17 mouse cellular contexts compared by ENCODE assay signal in genomic region chr6:54364406-54365136, GRCm38 (mm10). TPM values are rescaled to one million over a fixed set of nuclear protein-coding genes. Genes with fewer than 3 reads are reported as not detected.
A peak's percentile ranks its signal among the peaks of the same experiment; 100 is the strongest.
DNase-seq lines count a peak whose midpoint lies in the region; ATAC-seq and TF ChIP-seq lines count a peak whose summit lies in the region.
"Had no signal": no experiment of that assay in that cellular context is flagged by ENCODE, and none has a peak within 500 bp of the region (broad histone marks: within the 10 kb centered on the region; RNA-seq: fewer than 3 reads in every experiment).

No protein-coding gene starts in this region.

- no peak for TF ChIP-seq EP300 in heart, postnatal 0 days (IDR thresholded peaks at IDR 0.05; ENCODE audit: low read depth)

- no peaks in the 10 kb centered on the region for H3K9me3 ChIP-seq in heart, postnatal 0 days (replicated peaks; ENCODE audit: control insufficient read depth, low read length)
- H3K9me3 ChIP-seq in intestine, postnatal 0 days (ENCODE audit: control insufficient read depth): no peaks in the 10 kb centered on the region
- no peaks in the 10 kb centered on the region for H3K9me3 ChIP-seq in stomach, embryonic 15.5 days
- H3K9me3 ChIP-seq in liver, embryonic 12.5 days (replicated peaks): no peaks in the 10 kb centered on the region
- H3K9me3 ChIP-seq: forebrain, embryonic 12.5 days; hindbrain, embryonic 15.5 days had no signal

- ATAC-seq in heart, postnatal 0 days (ENCODE audit: insufficient read depth, low read depth): peak; percentile 20
- peak; percentile 79 for ATAC-seq in intestine, postnatal 0 days
- 0 out of 2 replicates have a peak, but pooled peaks have one; percentile 60 for ATAC-seq in stomach, embryonic 15.5 days (ENCODE audit: insufficient read depth, low FRiP score, low read depth)
- ATAC-seq in liver, embryonic 12.5 days: no peak

- H3K4me1 ChIP-seq in heart, postnatal 0 days (ENCODE audit: control insufficient read depth, insufficient read depth): no peaks in the 10 kb centered on the region
- H3K4me1 ChIP-seq in intestine, postnatal 0 days (replicated peaks; ENCODE audit: control insufficient read depth, insufficient read depth, low read length): peaks cover 13% of the 10 kb centered on the region; the same call in 1 of the 2 replicates
- H3K4me1 ChIP-seq in stomach, embryonic 15.5 days: 0 out of 2 replicates have a peak, but pooled peaks cover 4% of the 10 kb centered on the region
- no peaks in the 10 kb centered on the region; the same call in 1 of the 2 replicates for H3K4me1 ChIP-seq in liver, embryonic 12.5 days
- H3K4me1 ChIP-seq: hindbrain, embryonic 15.5 days had no signal

- H3K9ac ChIP-seq in heart, postnatal 0 days (replicated peaks; ENCODE audit: low read depth, low read length): no peak overlapping the region
- no peak overlapping the region for H3K9ac ChIP-seq in intestine, postnatal 0 days (ENCODE audit: low read depth, low read length)
- no peak overlapping the region for H3K9ac ChIP-seq in stomach, embryonic 15.5 days
- H3K9ac ChIP-seq in liver, embryonic 12.5 days: no peak overlapping the region
- H3K9ac ChIP-seq: forebrain, embryonic 12.5 days; hindbrain, embryonic 15.5 days; lung, embryonic 14.5 days had no signal

- H3K4me2 ChIP-seq in heart, postnatal 0 days (ENCODE audit: low read depth, low read length): no peak overlapping the region
- no peak overlapping the region for H3K4me2 ChIP-seq in intestine, postnatal 0 days (replicated peaks; ENCODE audit: low read depth)
- no peak overlapping the region for H3K4me2 ChIP-seq in stomach, embryonic 15.5 days
- no peak overlapping the region for H3K4me2 ChIP-seq in liver, embryonic 12.5 days
- H3K4me2 ChIP-seq: forebrain, embryonic 12.5 days; hindbrain, embryonic 15.5 days; lung, embryonic 14.5 days had no signal

- peak; percentile 27 for DNase-seq in embryo, embryonic 10 days (ENCODE audit: low spot score)
- no peak for DNase-seq in embryo, embryonic 10.5 days (ENCODE audit: low spot score)
- peak; percentile 69 for DNase-seq in heart, postnatal 0 days (ENCODE audit: low spot score)
- DNase-seq in heart, postnatal 10 days: no peak
- DNase-seq in urinary bladder, adult 2 months (ENCODE audit: low spot score): no peak
- DNase-seq: adrenal gland, postnatal 36 days; cerebellum, postnatal 14 days; kidney, adult 2 months; kidney, postnatal 36 days; lung, embryonic 14.5 days; thymus, adult 18-20 months had no signal

- TF ChIP-seq CTCF in heart, postnatal 0 days (IDR thresholded peaks at IDR 0.05; ENCODE audit: low read depth): no peak
- no peak for TF ChIP-seq CTCF in intestine, postnatal 0 days (IDR thresholded peaks at IDR 0.05; ENCODE audit: low read depth)

- 79% methylated on average over 12 of the region's 12 CpGs for WGBS in heart, postnatal 0 days
- 67% methylated on average over 12 of the region's 12 CpGs for whole genome bisulfite sequencing in intestine, postnatal 0 days
- WGBS in stomach, embryonic 15.5 days: 70% methylated on average over 12 of the region's 12 CpGs
- 75% methylated on average over 12 of the region's 12 CpGs for WGBS in liver, embryonic 12.5 days (ENCODE audit: insufficient replicate concordance)

- H3K27me3 ChIP-seq in heart, postnatal 0 days (ENCODE audit: control insufficient read depth, insufficient read depth, low read length): no peaks in the 10 kb centered on the region
- H3K27me3 ChIP-seq in intestine, postnatal 0 days (replicated peaks; ENCODE audit: control insufficient read depth, insufficient read depth, low read length): no peaks in the 10 kb centered on the region
- H3K27me3 ChIP-seq in stomach, embryonic 15.5 days (replicated peaks): no peaks in the 10 kb centered on the region
- no peaks in the 10 kb centered on the region for H3K27me3 ChIP-seq in liver, embryonic 12.5 days (replicated peaks)
- H3K27me3 ChIP-seq: CH12.LX; hindbrain, embryonic 15.5 days had no signal

- no peak overlapping the region for H3K4me3 ChIP-seq in heart, postnatal 0 days (ENCODE audit: low read depth, low read length)
- H3K4me3 ChIP-seq in intestine, postnatal 0 days (ENCODE audit: low read depth, low read length): no peak overlapping the region
- no peak overlapping the region for H3K4me3 ChIP-seq in stomach, embryonic 15.5 days (replicated peaks)
- H3K4me3 ChIP-seq in liver, embryonic 12.5 days: no peak overlapping the region
- H3K4me3 ChIP-seq: forebrain, embryonic 12.5 days; hindbrain, embryonic 15.5 days had no signal

- intact Hi-C loops in heart, postnatal 10 days (cut with DNase I): loop anchor here (5.0 kb wide), 3 partner anchors 92 to 582 kb away; no protein-coding TSS in a partner anchor

- H3K36me3 ChIP-seq in heart, postnatal 0 days (replicated peaks; ENCODE audit: control insufficient read depth, insufficient read depth, low read length): no peaks in the 10 kb centered on the region
- no peaks in the 10 kb centered on the region for H3K36me3 ChIP-seq in intestine, postnatal 0 days (ENCODE audit: control insufficient read depth, insufficient read depth)
- no peaks in the 10 kb centered on the region for H3K36me3 ChIP-seq in stomach, embryonic 15.5 days
- no peaks in the 10 kb centered on the region for H3K36me3 ChIP-seq in liver, embryonic 12.5 days
- H3K36me3 ChIP-seq: forebrain, embryonic 12.5 days; hindbrain, embryonic 15.5 days had no signal

- H3K27ac ChIP-seq in heart, postnatal 0 days (ENCODE audit: low read depth): no peak overlapping the region
- peak overlapping the region; percentile 35; the same call in 1 of the 2 replicates for H3K27ac ChIP-seq in intestine, postnatal 0 days (ENCODE audit: low read depth, low read length)
- H3K27ac ChIP-seq in stomach, embryonic 15.5 days: peak overlapping the region; percentile 75
- no peak overlapping the region for H3K27ac ChIP-seq in liver, embryonic 12.5 days
- H3K27ac ChIP-seq: forebrain, embryonic 12.5 days; hindbrain, embryonic 15.5 days had no signal

RNA-seq across cellular contexts. Expression of gene Prr15, which starts 38.9 kb away (rescaled TPM):
- total RNA-seq in heart, postnatal 0 days (2014; rRNA removed; ENCODE audit: low replicate concordance): 7.5 and 16.7 TPM in 2 replicates
- 14.3 and 14.8 TPM in 2 replicates for polyA plus RNA-seq in heart, postnatal 0 days (2015; fragmentation: Nextera tagmentation; extraction: Ambion mirVana)
- total RNA-seq in heart, postnatal 10 days (2021): 1 to 10 TPM; 3.6 to 4.5 TPM
- polyA plus RNA-seq in intestine, postnatal 0 days (2015; fragmentation: Nextera tagmentation; extraction: Ambion mirVana): 47.4 and 52.3 TPM in 2 replicates
- polyA plus RNA-seq in stomach, embryonic 15.5 days (2015; fragmentation: Nextera tagmentation; extraction: Ambion mirVana): 7.3 and 9.5 TPM in 2 replicates
- polyA plus RNA-seq in urinary bladder, adult 2 months (2012; rRNA removed): 2.4 and 2.8 TPM in 2 replicates
- polyA plus RNA-seq in liver, embryonic 12.5 days (2016; fragmentation: Nextera tagmentation; extraction: Ambion mirVana): 0.67 and 0.80 TPM in 2 replicates
- total RNA-seq: CH12.LX had no signal

Comparison
In these comparisons a context has a peak if more than half of its experiments do, and no peak if none do; other contexts are left out.
1. DNase-seq: peak in embryo, embryonic 10 days (single experiment) and heart, postnatal 0 days (single experiment); none in embryo, embryonic 10.5 days (single experiment), heart, postnatal 10 days (0 of 2) and urinary bladder, adult 2 months (single experiment).
2. H3K27ac ChIP-seq: peak in intestine, postnatal 0 days (single experiment) and stomach, embryonic 15.5 days (single experiment); none in heart, postnatal 0 days (single experiment) and liver, embryonic 12.5 days (single experiment).